Mouse (Mus musculus): ENCODE results near the gene Snx9. TPM values are rescaled to one million over a fixed set of nuclear protein-coding genes. Genes with fewer than 3 reads are reported as not detected.

Snx9 gene
- polyA plus RNA-seq, 1 experiment from 2014 or later, result 12.9 TPM

DNA sequence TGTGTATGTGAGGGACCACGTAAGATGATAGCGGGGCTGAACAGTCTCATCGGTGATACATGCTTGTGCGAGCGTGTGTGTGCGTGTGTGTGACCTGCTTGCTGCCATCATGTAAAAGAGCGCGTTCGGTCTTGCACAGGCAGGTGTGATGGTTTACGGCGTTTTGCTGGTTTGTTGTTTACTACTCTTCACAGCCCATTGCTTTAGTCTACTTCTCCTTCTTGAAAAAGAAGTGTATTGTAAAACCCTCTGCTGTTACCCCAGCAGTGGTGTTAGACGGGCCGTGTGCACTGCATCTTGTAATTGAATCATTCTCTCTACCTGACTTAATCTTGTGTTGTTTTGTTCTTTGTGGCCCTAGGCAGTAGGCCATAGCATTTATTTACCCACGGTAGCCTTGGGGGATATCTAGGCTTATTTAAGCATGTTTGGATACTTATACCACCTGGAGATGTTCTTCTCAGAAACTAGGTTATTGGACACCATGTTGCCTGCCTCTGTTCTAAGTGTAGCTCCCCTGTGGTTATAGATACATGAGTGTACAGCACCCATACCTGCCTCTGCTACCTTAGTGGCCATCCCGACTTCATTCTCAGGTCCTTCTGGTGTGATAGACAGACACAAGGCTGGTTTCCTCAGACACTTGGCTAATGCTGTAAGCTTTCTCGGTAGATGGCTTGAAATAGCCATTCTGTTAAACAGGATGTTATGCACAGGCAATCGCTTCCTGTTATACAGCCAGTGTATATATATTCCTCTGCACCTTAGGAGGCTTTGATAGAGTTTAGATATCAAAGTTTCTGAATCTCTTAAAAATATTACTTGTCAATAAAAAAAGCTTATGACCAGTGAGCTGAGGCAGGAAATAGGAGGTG, 56.4 kb downstream of the Snx9 start:
- H3K4me1 ChIP-seq, result peaks cover 18% of the 10 kb centered on the region
- peaks cover 19% of the 10 kb centered on the region for H3K36me3 ChIP-seq (replicated peaks)
- no peaks in the 10 kb centered on the region for H3K27me3 ChIP-seq (ENCODE audit: poor library complexity, severe bottlenecking)
- H3K4me3 ChIP-seq, result no peak overlapping the region
- no peak for DNase-seq (ENCODE audit: extremely low spot score, low spot score)
- no peak overlapping the region for H3K27ac ChIP-seq
- 93% methylated on average over 17 of the region's 17 CpGs for WGBS
- no peaks in the 10 kb centered on the region for H3K9me3 ChIP-seq

- H3K27me3 ChIP-seq (ENCODE audit: poor library complexity, severe bottlenecking), result no peaks in the 10 kb centered on the region
- H3K4me3 ChIP-seq, result no peak overlapping the region
- peaks cover 23% of the 10 kb centered on the region for H3K36me3 ChIP-seq (replicated peaks)
- 92% methylated on average over 6 of the region's 6 CpGs for WGBS
- peaks cover 4% of the 10 kb centered on the region; the same call in 1 of the 2 replicates for H3K4me1 ChIP-seq
- DNase-seq (ENCODE audit: extremely low spot score, low spot score), result no peak
- no peaks in the 10 kb centered on the region for H3K9me3 ChIP-seq
- H3K27ac ChIP-seq, result no peak overlapping the region
Observed at GRCm38 (mm10) chr17:5899251-5899650, 58.1 kb downstream of the Snx9 start.

GRCm38 (mm10) chr17:5901381-5901780, 60.3 kb downstream of the Snx9 start:
- no peak overlapping the region for H3K4me3 ChIP-seq
- no peak for DNase-seq (ENCODE audit: extremely low spot score, low spot score)
- H3K27ac ChIP-seq, result no peak overlapping the region
- H3K4me1 ChIP-seq, result no peaks in the 10 kb centered on the region
- WGBS, result 81% methylated on average over 5 of the region's 5 CpGs
- no peaks in the 10 kb centered on the region for H3K9me3 ChIP-seq
- no peaks in the 10 kb centered on the region for H3K27me3 ChIP-seq (ENCODE audit: poor library complexity, severe bottlenecking)
- peaks cover 32% of the 10 kb centered on the region for H3K36me3 ChIP-seq (replicated peaks)

- Histone ChIP-seq H3K27ac (no peak overlapping the region), H3K4me1 (no peaks in the 10 kb centered on the region), H3K27me3 (ENCODE audit: poor library complexity, severe bottlenecking) (no peaks in the 10 kb centered on the region), H3K36me3 (replicated peaks) (peaks cover 42% of the 10 kb centered on the region), H3K9me3 (no peaks in the 10 kb centered on the region), H3K4me3 (no peak overlapping the region)
- WGBS, result 82% methylated on average over 6 of the region's 6 CpGs
- DNase-seq (ENCODE audit: extremely low spot score, low spot score), result no peak
Observed at GRCm38 (mm10) chr17:5903630-5904301, 62.6 kb downstream of the Snx9 start.

DNA sequence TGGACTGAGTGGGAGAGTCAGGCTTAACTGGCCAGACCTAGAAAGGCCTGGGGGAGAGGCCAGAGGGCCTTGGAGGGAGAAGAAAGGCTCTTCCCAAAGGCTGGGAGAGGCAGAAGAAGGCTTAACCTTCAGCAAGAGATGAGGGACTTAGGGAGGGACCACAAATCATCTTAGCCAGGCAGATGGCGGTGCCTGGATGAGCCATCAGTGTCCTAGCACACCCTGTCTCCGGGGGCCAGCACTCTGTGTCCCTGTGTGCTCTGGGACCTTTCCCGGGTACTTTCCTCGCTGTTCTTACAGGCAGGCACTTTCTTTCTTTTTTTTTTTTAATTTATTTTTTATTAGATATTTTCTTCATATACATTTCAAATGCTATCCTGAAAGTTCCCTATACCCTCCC, 68.6 kb downstream of the Snx9 start:
- Histone ChIP-seq H3K27me3 (ENCODE audit: poor library complexity, severe bottlenecking) (no peaks in the 10 kb centered on the region), H3K9me3 (no peaks in the 10 kb centered on the region), H3K36me3 (replicated peaks) (peaks cover 31% of the 10 kb centered on the region), H3K27ac (no peak overlapping the region), H3K4me3 (no peak overlapping the region), H3K4me1 (peaks cover 9% of the 10 kb centered on the region; the same call in 1 of the 2 replicates)
- WGBS, result 90% methylated on average over 4 of the region's 4 CpGs
- DNase-seq (ENCODE audit: extremely low spot score, low spot score), result no peak

GRCm38 (mm10) chr17:5911591-5911990, 70.5 kb downstream of the Snx9 start:
- H3K4me1 ChIP-seq, result peaks cover 9% of the 10 kb centered on the region; the same call in 1 of the 2 replicates
- H3K36me3 ChIP-seq (replicated peaks), result peaks cover 25% of the 10 kb centered on the region
- H3K27ac ChIP-seq, result no peak overlapping the region
- H3K27me3 ChIP-seq (ENCODE audit: poor library complexity, severe bottlenecking), result no peaks in the 10 kb centered on the region
- no peak overlapping the region for H3K4me3 ChIP-seq
- 81% methylated on average over 12 of the region's 12 CpGs for WGBS
- no peak for DNase-seq (ENCODE audit: extremely low spot score, low spot score)
- no peaks in the 10 kb centered on the region for H3K9me3 ChIP-seq

GRCm38 (mm10) chr17:5912797-5913196, 71.7 kb downstream of the Snx9 start:
- no peak overlapping the region for H3K27ac ChIP-seq
- 74% methylated on average over 4 of the region's 4 CpGs for WGBS
- no peak overlapping the region for H3K4me3 ChIP-seq
- peaks cover 23% of the 10 kb centered on the region for H3K36me3 ChIP-seq (replicated peaks)
- H3K9me3 ChIP-seq, result no peaks in the 10 kb centered on the region
- peaks cover 9% of the 10 kb centered on the region; the same call in 1 of the 2 replicates for H3K4me1 ChIP-seq
- DNase-seq (ENCODE audit: extremely low spot score, low spot score), result no peak
- no peaks in the 10 kb centered on the region for H3K27me3 ChIP-seq (ENCODE audit: poor library complexity, severe bottlenecking)

DNA sequence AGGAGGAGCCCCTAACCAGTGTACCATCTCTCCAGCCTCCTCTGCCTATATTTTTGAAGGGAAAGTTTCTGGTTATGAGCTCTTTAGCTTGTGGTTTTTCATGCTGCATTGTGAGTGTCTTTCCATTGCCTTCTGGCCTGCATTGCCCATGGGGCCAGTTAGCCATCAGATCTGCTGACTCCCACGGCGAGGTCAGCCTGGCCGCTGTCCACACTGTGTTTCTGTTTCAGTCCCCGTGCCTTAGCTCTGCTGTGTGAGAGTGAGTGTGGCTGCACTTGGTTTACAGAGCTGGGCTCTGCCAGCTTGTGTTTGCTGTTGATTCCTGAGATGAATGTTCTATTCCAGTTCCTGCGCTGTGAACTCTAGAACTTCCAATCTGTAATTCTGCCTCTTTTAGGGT, 73.1 kb downstream of the Snx9 start:
- Histone ChIP-seq H3K4me3 (no peak overlapping the region), H3K27ac (no peak overlapping the region), H3K9me3 (no peaks in the 10 kb centered on the region), H3K4me1 (peaks cover 9% of the 10 kb centered on the region; the same call in 1 of the 2 replicates), H3K36me3 (replicated peaks) (peaks cover 22% of the 10 kb centered on the region), H3K27me3 (ENCODE audit: poor library complexity, severe bottlenecking) (no peaks in the 10 kb centered on the region)
- WGBS, result 86% methylated on average over 5 of the region's 5 CpGs
- no peak for DNase-seq (ENCODE audit: extremely low spot score, low spot score)

- H3K4me1 ChIP-seq, result no peaks in the 10 kb centered on the region
- H3K36me3 ChIP-seq (replicated peaks), result peaks cover 60% of the 10 kb centered on the region
- no peak overlapping the region for H3K27ac ChIP-seq
- H3K9me3 ChIP-seq, result no peaks in the 10 kb centered on the region
- H3K4me3 ChIP-seq, result no peak overlapping the region
- no peaks in the 10 kb centered on the region for H3K27me3 ChIP-seq (ENCODE audit: poor library complexity, severe bottlenecking)
- no peak for DNase-seq (ENCODE audit: extremely low spot score, low spot score)
- 95% methylated on average over 8 of the region's 8 CpGs for WGBS
Observed at GRCm38 (mm10) chr17:5921954-5922353, 80.8 kb downstream of the Snx9 start.

DNA sequence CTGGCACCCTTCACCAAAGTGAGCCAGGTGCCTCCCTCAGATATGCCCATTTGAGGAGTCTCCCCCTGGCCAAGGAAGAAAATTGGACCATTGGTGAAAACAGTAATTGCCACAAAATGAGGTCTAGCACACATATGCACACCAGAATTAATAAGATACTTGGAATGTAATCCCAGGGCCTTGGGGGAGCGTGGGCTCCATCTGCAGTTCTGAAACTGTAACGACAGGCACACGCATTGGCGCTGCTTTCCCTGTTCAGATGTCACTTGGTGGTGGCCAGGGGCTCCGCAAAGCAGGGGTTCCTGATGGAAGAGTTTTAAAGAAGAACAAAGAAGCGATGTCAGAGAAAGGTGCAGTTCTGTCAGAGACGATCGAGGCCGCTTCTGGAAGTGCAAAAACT, 82.2 kb downstream of the Snx9 start:
- Histone ChIP-seq H3K36me3 (replicated peaks) (peaks cover 72% of the 10 kb centered on the region), H3K9me3 (no peaks in the 10 kb centered on the region), H3K27me3 (ENCODE audit: poor library complexity, severe bottlenecking) (no peaks in the 10 kb centered on the region), H3K4me1 (no peaks in the 10 kb centered on the region), H3K4me3 (no peak overlapping the region), H3K27ac (no peak overlapping the region)
- DNase-seq (ENCODE audit: extremely low spot score, low spot score), result no peak
- WGBS, result 72% methylated on average over 9 of the region's 9 CpGs

DNA sequence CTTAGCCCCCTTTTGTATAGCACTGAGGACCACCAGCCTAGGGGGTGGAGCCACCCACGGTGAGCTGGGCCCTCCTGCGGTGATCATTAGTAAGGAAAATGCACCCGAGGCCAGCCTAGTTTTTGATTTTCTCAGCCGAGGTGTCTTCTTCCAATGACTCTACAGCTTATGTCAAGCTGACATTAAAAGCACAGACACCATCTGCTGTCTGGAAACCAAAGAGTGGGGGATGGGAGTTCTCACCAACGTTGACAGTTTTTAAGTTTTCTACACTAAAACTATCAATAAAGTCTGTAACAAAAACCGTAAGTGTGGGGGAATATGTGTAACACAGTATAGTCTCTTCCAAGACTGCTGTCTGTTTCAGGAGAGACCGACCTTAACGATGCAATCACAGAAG, 83.1 kb downstream of the Snx9 start:
- no peak overlapping the region for H3K27ac ChIP-seq
- no peak for DNase-seq (ENCODE audit: extremely low spot score, low spot score)
- no peaks in the 10 kb centered on the region for H3K4me1 ChIP-seq
- H3K4me3 ChIP-seq, result no peak overlapping the region
- H3K9me3 ChIP-seq, result no peaks in the 10 kb centered on the region
- no peaks in the 10 kb centered on the region for H3K27me3 ChIP-seq (ENCODE audit: poor library complexity, severe bottlenecking)
- peaks cover 70% of the 10 kb centered on the region for H3K36me3 ChIP-seq (replicated peaks)
- 65% methylated on average over 8 of the region's 8 CpGs for WGBS

GRCm38 (mm10) chr17:5926710-5927109, 85.6 kb downstream of the Snx9 start:
- H3K27me3 ChIP-seq (ENCODE audit: poor library complexity, severe bottlenecking), result no peaks in the 10 kb centered on the region
- no peak for DNase-seq (ENCODE audit: extremely low spot score, low spot score)
- no peaks in the 10 kb centered on the region for H3K9me3 ChIP-seq
- no peak overlapping the region for H3K27ac ChIP-seq
- H3K4me1 ChIP-seq, result no peaks in the 10 kb centered on the region
- peaks cover 63% of the 10 kb centered on the region for H3K36me3 ChIP-seq (replicated peaks)
- H3K4me3 ChIP-seq, result no peak overlapping the region
- 90% methylated on average over 7 of the region's 7 CpGs for WGBS

- 0 out of 2 replicates have a peak, but pooled peaks cover 2% of the 10 kb centered on the region for H3K4me1 ChIP-seq
- no peak for DNase-seq (ENCODE audit: extremely low spot score, low spot score)
- H3K27me3 ChIP-seq (ENCODE audit: poor library complexity, severe bottlenecking), result 0 out of 2 replicates have a peak, but pooled peaks cover 4% of the 10 kb centered on the region
- H3K27ac ChIP-seq, result no peak overlapping the region
- H3K36me3 ChIP-seq (replicated peaks), result peaks cover 49% of the 10 kb centered on the region
- no peaks in the 10 kb centered on the region for H3K9me3 ChIP-seq
- WGBS, result 86% methylated on average over 6 of the region's 6 CpGs
- H3K4me3 ChIP-seq, result no peak overlapping the region
Observed at GRCm38 (mm10) chr17:5929031-5929430, 87.9 kb downstream of the Snx9 start.

Data from forebrain, embryonic 10.5 days (tissue).